Mouse (Mus musculus) small intestine, adult 2 months (tissue): ENCODE data around the gene Dnah5. TPM values are rescaled to one million over a fixed set of nuclear protein-coding genes. Genes with fewer than 3 reads are reported as not detected.

Experiments used
- H3K27ac ChIP-seq: fragments of 200-500 bp; 2 replicates; pipeline ENCODE4 v1.5.1; 2012; ENCODE audit warnings: low read depth, low read length, control low read depth, inconsistent platforms; ENCODE audit not compliant: insufficient read depth
- H3K27me3 ChIP-seq: fragments of 200-500 bp; 2 replicates; pipeline ENCODE4 v1.6.1; 2012; ENCODE audit warnings: mild to moderate bottlenecking, moderate library complexity, low read length, inconsistent platforms; ENCODE audit not compliant: control insufficient read depth, insufficient read depth
- H3K36me3 ChIP-seq: fragments of 200-500 bp; 2 replicates; pipeline ENCODE4 v1.6.1; 2012; ENCODE audit warnings: mild to moderate bottlenecking, low read length, control low read depth, inconsistent platforms; ENCODE audit not compliant: control insufficient read depth, insufficient read depth
- H3K4me1 ChIP-seq: fragments of 200-500 bp; 2 replicates; pipeline ENCODE4 v1.6.1; 2012; ENCODE audit warnings: low read length, inconsistent platforms, mixed read lengths; ENCODE audit not compliant: control insufficient read depth, insufficient read depth, insufficient read length
- H3K4me3 ChIP-seq: fragments of 200-500 bp; 2 replicates; pipeline ENCODE4 v1.5.1; 2012; ENCODE audit warnings: low read depth, mild to moderate bottlenecking, control low read depth, inconsistent platforms, low read length, moderate library complexity
- CTCF ChIP-seq: fragments of 200-500 bp; IDR thresholded peaks from 2 replicates; pipeline ENCODE4 v1.5.1; 2012; ENCODE audit warnings: low read depth, mild to moderate bottlenecking, control low read depth, inconsistent platforms, low read length, moderate library complexity, mixed read lengths; ENCODE audit not compliant: insufficient replicate concordance, insufficient read length; ENCODE audit errors: extremely low read depth
- POLR2A ChIP-seq: fragments of 200-500 bp; IDR thresholded peaks from 2 replicates; pipeline ENCODE4 v1.6.1; 2012; ENCODE audit warnings: low read depth, mild to moderate bottlenecking, control low read depth, inconsistent platforms, low read length, moderate library complexity
- WGBS: fragments of 180-500 bp; shearing (Covaris S2); methylation state at CpG from one replicate; pipeline ENCODE4 v1.1.7; 2018; 5-methylcytosine and 5-hydroxymethylcytosine counted together
- polyA plus RNA-seq: library from polyadenylated mRNA; depleted of rRNA; stranded (reverse); fragments of >200 nt; gene quantifications from 2 replicates; pipeline ENCODE4 v1.2.3, GENCODE M21; 2012

Dnah5 gene
- polyA plus RNA-seq, 1 experiment = 0.01 TPM

DNA sequence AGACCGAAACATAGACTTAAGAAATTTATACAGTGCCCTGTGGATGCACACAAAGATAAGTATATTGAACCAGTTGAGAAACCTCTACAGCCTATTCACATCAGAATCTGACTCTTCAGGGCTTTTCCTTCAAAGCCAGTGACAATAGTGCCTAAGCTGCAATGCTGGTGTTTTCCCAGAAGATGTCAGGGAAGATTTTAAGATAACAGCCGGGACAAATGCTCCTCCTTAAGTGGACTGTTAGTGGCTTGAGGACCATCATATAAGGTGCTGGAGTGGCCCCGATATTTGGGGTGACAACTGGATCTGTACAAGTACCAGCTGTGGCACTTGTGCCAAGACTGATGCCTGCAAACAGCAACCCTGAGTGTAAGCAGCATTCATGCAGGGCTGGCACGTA lies 4.9 kb upstream of the Dnah5 start:
- TF ChIP-seq POLR2A = no peak
- TF ChIP-seq CTCF = no peak
- Histone ChIP-seq H3K27ac (no peak overlapping the region), H3K4me1 (no peaks in the 10 kb centered on the region), H3K27me3 (no peaks in the 10 kb centered on the region), H3K36me3 (no peaks in the 10 kb centered on the region), H3K4me3 (no peak overlapping the region)
- 51% methylated on average over 4 of the region's 4 CpGs for WGBS

DNA sequence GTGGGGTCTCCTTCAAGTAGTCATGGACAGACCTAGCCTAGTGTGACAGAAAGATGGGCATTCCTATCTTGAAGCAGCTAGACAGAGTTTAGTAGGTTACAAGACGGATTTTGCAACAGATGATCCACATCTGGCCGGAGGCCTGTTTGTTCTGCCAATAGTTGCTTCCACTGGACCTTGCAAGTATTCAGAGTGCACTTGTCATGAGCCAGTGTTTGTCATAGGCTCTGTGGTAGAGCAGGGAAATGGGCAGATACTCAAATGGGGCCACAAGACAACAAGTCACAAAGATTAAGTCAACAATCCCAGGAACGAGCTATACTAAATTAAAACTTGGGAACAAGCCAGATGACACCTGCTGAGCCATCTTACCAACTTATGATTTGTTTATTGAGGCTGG lies 1.1 kb downstream of the Dnah5 start:
- TF ChIP-seq CTCF (no peak), POLR2A (no peak)
- no peak overlapping the region for H3K27ac ChIP-seq
- no peaks in the 10 kb centered on the region for H3K27me3 ChIP-seq
- no peak overlapping the region for H3K4me3 ChIP-seq
- no peaks in the 10 kb centered on the region for H3K36me3 ChIP-seq
- H3K4me1 ChIP-seq = no peaks in the 10 kb centered on the region
- WGBS = 61% methylated on average over 3 of the region's 3 CpGs

DNA sequence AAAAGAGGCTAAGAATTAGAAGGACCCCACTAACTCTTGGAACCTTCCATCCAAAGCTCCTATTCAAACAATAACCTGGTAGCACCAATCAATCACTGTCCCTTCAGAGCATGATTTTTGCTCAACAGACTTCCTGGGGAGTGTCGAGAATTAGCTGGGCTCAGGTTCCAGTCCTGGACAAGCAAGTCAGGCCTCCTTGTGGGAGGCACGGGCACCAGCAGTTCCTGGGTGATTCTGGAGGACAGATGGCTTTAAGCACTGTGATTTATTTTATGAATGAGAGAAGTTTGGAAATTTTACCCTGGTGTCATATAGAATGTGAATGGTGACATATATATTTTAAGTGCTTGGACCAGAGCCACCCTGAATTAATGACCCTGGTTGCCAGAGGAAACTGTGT lies 4.0 kb downstream of the Dnah5 start:
- H3K27ac ChIP-seq = no peak overlapping the region
- H3K4me3 ChIP-seq = no peak overlapping the region
- H3K4me1 ChIP-seq = no peaks in the 10 kb centered on the region
- 46% methylated on average over 2 of the region's 2 CpGs for WGBS
- H3K27me3 ChIP-seq = no peaks in the 10 kb centered on the region
- TF ChIP-seq CTCF = no peak
- TF ChIP-seq POLR2A = no peak
- no peaks in the 10 kb centered on the region for H3K36me3 ChIP-seq

DNA sequence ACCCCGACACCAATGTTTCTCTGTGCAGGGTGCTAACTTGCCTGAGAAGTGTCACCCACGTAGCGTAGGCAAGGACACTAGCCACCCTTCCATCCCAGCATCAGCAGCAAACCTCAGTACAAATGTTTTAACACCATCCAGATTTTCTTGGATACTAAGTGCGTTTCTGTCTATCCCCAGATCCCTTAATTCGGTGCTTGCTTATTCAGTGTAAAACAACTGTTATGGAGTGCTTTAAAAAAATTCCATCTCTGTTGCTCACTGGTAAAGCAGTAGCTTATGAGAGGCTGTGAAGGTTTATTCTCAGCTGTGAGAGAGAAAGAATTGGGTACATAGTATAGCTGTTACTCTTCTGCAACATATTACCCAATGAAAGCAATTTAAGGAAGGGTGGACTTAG lies 9.5 kb downstream of the Dnah5 start:
- Histone ChIP-seq H3K4me3 (no peak overlapping the region), H3K4me1 (no peaks in the 10 kb centered on the region), H3K27me3 (no peaks in the 10 kb centered on the region), H3K27ac (no peak overlapping the region), H3K36me3 (no peaks in the 10 kb centered on the region)
- TF ChIP-seq POLR2A (no peak), CTCF (no peak)
- WGBS = 86% methylated on average over 5 of the region's 5 CpGs

DNA sequence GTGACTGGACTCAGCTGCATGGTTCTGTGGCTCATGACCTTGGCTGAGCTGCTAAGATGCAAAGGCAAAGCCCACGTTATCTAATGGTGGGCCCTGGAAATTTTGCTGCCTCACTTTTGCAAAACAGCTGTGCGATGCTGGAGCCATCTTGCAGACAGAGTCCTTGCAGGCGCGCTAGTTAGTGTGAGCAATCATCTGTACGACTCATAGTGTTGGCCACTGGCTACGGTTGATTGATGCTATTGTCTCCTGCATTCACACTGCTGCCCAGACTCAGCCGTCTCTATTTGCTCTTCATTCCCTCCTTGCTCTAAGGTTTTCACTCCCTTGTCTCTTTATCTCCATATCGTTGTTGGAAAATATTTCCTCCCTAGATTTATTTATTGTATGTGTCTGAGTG lies 12.8 kb downstream of the Dnah5 start:
- no peak overlapping the region for H3K27ac ChIP-seq
- no peaks in the 10 kb centered on the region for H3K27me3 ChIP-seq
- no peaks in the 10 kb centered on the region for H3K4me1 ChIP-seq
- H3K36me3 ChIP-seq = no peaks in the 10 kb centered on the region
- no peak for TF ChIP-seq POLR2A
- TF ChIP-seq CTCF = no peak
- no peak overlapping the region for H3K4me3 ChIP-seq
- 46% methylated on average over 8 of the region's 8 CpGs for WGBS

DNA sequence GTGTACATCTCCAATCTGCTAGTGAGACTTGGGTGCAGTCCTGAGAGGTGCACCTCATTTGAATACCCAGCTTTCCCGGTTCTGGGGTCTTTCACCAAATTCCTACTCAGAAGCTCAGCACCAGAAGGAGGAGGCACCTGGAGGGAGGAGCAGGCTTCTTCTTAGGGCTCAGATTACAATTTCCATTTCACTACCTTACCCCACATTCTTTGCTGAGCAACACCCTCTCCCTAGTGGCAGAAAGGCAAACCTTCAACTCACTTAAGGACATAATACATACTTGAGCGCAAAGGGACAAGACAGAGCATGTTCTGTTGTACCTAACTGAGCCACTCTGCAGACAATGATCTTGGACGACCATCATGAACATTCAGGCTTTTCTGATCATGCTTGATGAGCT lies 23.8 kb downstream of the Dnah5 start:
- WGBS = 51% methylated on average over 3 of the region's 3 CpGs

DNA sequence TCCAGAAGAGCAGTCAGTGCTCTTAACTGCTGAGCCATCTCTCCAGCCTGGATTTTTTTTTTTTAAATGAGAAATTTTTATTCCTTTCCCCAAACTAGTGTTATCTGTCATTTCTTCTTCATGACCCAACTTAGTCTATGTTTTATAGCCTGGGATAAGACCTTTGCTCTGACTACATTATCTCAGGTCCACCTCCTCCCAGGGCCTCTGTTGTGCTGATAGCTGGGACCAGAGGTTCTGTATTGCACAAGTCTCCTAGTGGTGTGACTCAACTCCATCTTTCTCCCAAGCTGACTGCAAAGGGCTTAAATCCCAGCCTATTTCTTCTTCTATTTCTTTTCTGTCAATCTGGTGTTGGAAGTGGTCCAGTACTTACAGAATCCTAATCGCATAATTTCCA lies 56.7 kb downstream of the Dnah5 start:
- H3K27ac ChIP-seq = no peak overlapping the region
- TF ChIP-seq CTCF = no peak
- TF ChIP-seq POLR2A = no peak
- H3K4me1 ChIP-seq = no peaks in the 10 kb centered on the region
- no peak overlapping the region for H3K4me3 ChIP-seq
- no peaks in the 10 kb centered on the region for H3K27me3 ChIP-seq
- H3K36me3 ChIP-seq = no peaks in the 10 kb centered on the region
- 73% methylated on average over 1 of the region's 1 CpGs for WGBS

More for the DNA sequence above, 23.8 kb downstream of the Dnah5 start:
- Histone ChIP-seq H3K36me3 (no peaks in the 10 kb centered on the region), H3K27me3 (no peaks in the 10 kb centered on the region), H3K4me3 (no peak overlapping the region), H3K27ac (no peak overlapping the region), H3K4me1 (no peaks in the 10 kb centered on the region)
- no peak for TF ChIP-seq POLR2A
- no peak for TF ChIP-seq CTCF

DNA sequence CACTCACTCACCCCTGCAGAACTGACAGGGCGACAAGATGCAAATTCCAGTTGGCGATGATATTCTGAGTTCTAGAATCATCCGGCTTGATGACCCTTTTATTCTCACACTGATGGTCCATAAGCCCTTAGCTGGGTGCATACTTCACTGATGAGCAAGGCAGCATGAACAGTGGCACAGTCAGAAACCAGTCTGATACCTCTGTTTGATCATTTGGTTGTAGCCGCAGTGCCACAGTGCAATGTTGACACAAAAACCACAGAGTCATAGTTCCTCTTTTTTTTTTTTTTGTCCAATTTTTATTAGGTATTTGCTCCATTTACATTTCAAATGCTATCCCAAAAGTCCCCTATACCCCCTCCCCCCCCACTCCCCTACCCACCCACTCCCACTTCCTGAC lies 95.9 kb downstream of the Dnah5 start:
- H3K27ac ChIP-seq = no peak overlapping the region
- no peak for TF ChIP-seq POLR2A
- no peak for TF ChIP-seq CTCF
- H3K4me3 ChIP-seq = no peak overlapping the region
- H3K4me1 ChIP-seq = no peaks in the 10 kb centered on the region
- H3K36me3 ChIP-seq = no peaks in the 10 kb centered on the region
- H3K27me3 ChIP-seq = no peaks in the 10 kb centered on the region
- WGBS = 86% methylated on average over 4 of the region's 4 CpGs
